Comparison of ENCODE assay signal across 10 mouse cellular contexts in genomic region chr4:141552484-141552883, GRCm38 (mm10). TPM values are rescaled to one million over a fixed set of nuclear protein-coding genes. Genes with fewer than 3 reads are reported as not detected.
A peak's percentile ranks its signal among the peaks of the same experiment; 100 is the strongest.
DNase-seq lines count a peak whose midpoint lies in the region; ATAC-seq and TF ChIP-seq lines count a peak whose summit lies in the region.
"Had no signal": no experiment of that assay in that cellular context is flagged by ENCODE, and none has a peak within 500 bp of the region (broad histone marks: within the 10 kb centered on the region; RNA-seq: fewer than 3 reads in every experiment).

No protein-coding gene starts in this region.

- WGBS in heart, embryonic 12.5 days = 24% methylated on average over 2 of the region's 2 CpGs
- WGBS in liver, postnatal 0 days (ENCODE audit: insufficient replicate concordance) = 13% methylated on average over 2 of the region's 2 CpGs
- WGBS in cerebellum, adult 2 months = 58% methylated on average over 2 of the region's 2 CpGs

- DNase-seq in heart, postnatal 36 days = no peak
- peak; percentile 87 for DNase-seq in ES-CJ7 (ENCODE audit: low read depth, low spot score)
- DNase-seq in forelimb bud, embryonic 11.5 days (ENCODE audit: low read depth, low spot score) = peak; percentile 74
- DNase-seq in liver, postnatal 0 days = no peak
- DNase-seq in cerebellum, adult 18-20 months = no peak
- DNase-seq in cerebellum, adult 2 months = no peak
- DNase-seq in urinary bladder, postnatal 36 days (ENCODE audit: low spot score in 2 of 2) = no peak
- DNase-seq: heart, postnatal 14 days; lung, embryonic 14.5 days had no signal

- H3K27me3 ChIP-seq in heart, embryonic 12.5 days (replicated peaks) = no peaks in the 10 kb centered on the region
- H3K27me3 ChIP-seq in liver, postnatal 0 days (ENCODE audit: insufficient read depth, low read length) = no peaks in the 10 kb centered on the region
- no peaks in the 10 kb centered on the region for H3K27me3 ChIP-seq in cerebellum, adult 2 months (ENCODE audit: control insufficient read depth, insufficient read depth, low read length)

- peak; percentile 55; the same call in 1 of the 2 replicates for ATAC-seq in heart, embryonic 12.5 days (ENCODE audit: insufficient number of reproducible peaks, low FRiP score)
- peak; percentile 73 for ATAC-seq in liver, postnatal 0 days

- H3K4me2 ChIP-seq in heart, embryonic 12.5 days = no peak overlapping the region
- no peak overlapping the region for H3K4me2 ChIP-seq in liver, postnatal 0 days (ENCODE audit: low read depth, low read length)
- H3K4me2 ChIP-seq: lung, embryonic 14.5 days had no signal

- TF ChIP-seq CTCF in liver, postnatal 0 days (IDR thresholded peaks at IDR 0.05; ENCODE audit: low read depth) = no peak
- no peak for TF ChIP-seq CTCF in cerebellum, adult 2 months (IDR thresholded peaks at IDR 0.05; ENCODE audit: borderline replicate concordance, insufficient read depth, low read depth, low read length)

- peaks cover 7% of the 10 kb centered on the region; the same call in 1 of the 2 replicates for H3K4me1 ChIP-seq in heart, embryonic 12.5 days (replicated peaks)
- H3K4me1 ChIP-seq in liver, postnatal 0 days (ENCODE audit: insufficient read depth) = peaks cover 12% of the 10 kb centered on the region
- H3K4me1 ChIP-seq in cerebellum, adult 2 months (ENCODE audit: control insufficient read depth, insufficient read depth, low read length) = no peaks in the 10 kb centered on the region

- intact Hi-C loops in heart, postnatal 36 days (cut with DNase I) = no loop called here

- no peaks in the 10 kb centered on the region for H3K9me3 ChIP-seq in heart, embryonic 12.5 days (replicated peaks)
- no peaks in the 10 kb centered on the region for H3K9me3 ChIP-seq in liver, postnatal 0 days (ENCODE audit: low read length)

- H3K27ac ChIP-seq in heart, embryonic 12.5 days (ENCODE audit: poor library complexity, severe bottlenecking) = no peak overlapping the region
- H3K27ac ChIP-seq in liver, postnatal 0 days (ENCODE audit: low read depth) = no peak overlapping the region; the same call in 1 of the 2 replicates
- H3K27ac ChIP-seq in cerebellum, adult 2 months (ENCODE audit: insufficient read depth, low read length) = no peak overlapping the region

- no peaks in the 10 kb centered on the region for H3K36me3 ChIP-seq in heart, embryonic 12.5 days
- no peaks in the 10 kb centered on the region for H3K36me3 ChIP-seq in liver, postnatal 0 days (replicated peaks; ENCODE audit: insufficient read depth, low read length)

- H3K9ac ChIP-seq in heart, embryonic 12.5 days = no peak overlapping the region; the same call in 1 of the 2 replicates
- no peak overlapping the region for H3K9ac ChIP-seq in liver, postnatal 0 days (replicated peaks)
- H3K9ac ChIP-seq: lung, embryonic 14.5 days had no signal

- TF ChIP-seq POLR2A in cerebellum, adult 2 months (IDR thresholded peaks at IDR 0.05; ENCODE audit: borderline replicate concordance, insufficient read depth, low read length) = no peak

- TF ChIP-seq EP300 in liver, postnatal 0 days (IDR thresholded peaks at IDR 0.05; ENCODE audit: low read depth) = no peak

- H3K4me3 ChIP-seq in heart, embryonic 12.5 days = no peak overlapping the region
- H3K4me3 ChIP-seq in liver, postnatal 0 days (ENCODE audit: low read depth, low read length) = no peak overlapping the region
- H3K4me3 ChIP-seq in cerebellum, adult 2 months (replicated peaks; ENCODE audit: insufficient read depth, low read depth, low read length) = no peak overlapping the region

RNA-seq across cellular contexts. Expression of gene Spen, which starts 14.1 kb away (rescaled TPM):
- 9.0 and 9.1 TPM in 2 replicates for polyA plus RNA-seq in heart, embryonic 12.5 days (2016; fragmentation: Nextera tagmentation; extraction: Ambion mirVana)
- 10 to 100 TPM; 31.1 to 32.4 TPM for total RNA-seq in heart, postnatal 36 days (2021)
- polyA plus RNA-seq in liver, postnatal 0 days (2015; fragmentation: Nextera tagmentation; extraction: Ambion mirVana) = 2.3 and 3.0 TPM in 2 replicates
- 16.6 and 18.6 TPM in 2 replicates for polyA plus RNA-seq in cerebellum, adult 2 months (2012; rRNA removed)

RNA-seq across cellular contexts. Expression of gene Fblim1, which starts 53.4 kb away (rescaled TPM):
- 70.1 and 70.6 TPM in 2 replicates for polyA plus RNA-seq in heart, embryonic 12.5 days (2016; fragmentation: Nextera tagmentation; extraction: Ambion mirVana)
- total RNA-seq in heart, postnatal 36 days (2021) = 100 to 1,000 TPM; 231 to 294 TPM
- polyA plus RNA-seq in liver, postnatal 0 days (2015; fragmentation: Nextera tagmentation; extraction: Ambion mirVana) = 1.5 and 1.8 TPM in 2 replicates
- 2.3 and 2.6 TPM in 2 replicates for polyA plus RNA-seq in cerebellum, adult 2 months (2012; rRNA removed)

Comparison
In these comparisons a context has a peak if more than half of its experiments do, and no peak if none do; other contexts are left out.
1. DNase-seq: peak in ES-CJ7 (single experiment) and forelimb bud, embryonic 11.5 days (single experiment); none in heart, postnatal 36 days (0 of 2), liver, postnatal 0 days (single experiment), cerebellum, adult 18-20 months (0 of 2), cerebellum, adult 2 months (0 of 2) and urinary bladder, postnatal 36 days (0 of 2).
2. RNA of gene Fblim1, which starts 53.4 kb away (polyA plus RNA-seq): 70.1 to 70.6 TPM in heart, embryonic 12.5 days; 2.3 to 2.6 TPM in cerebellum, adult 2 months and 1.5 to 1.8 TPM in liver, postnatal 0 days; every median in the first group is over 10 times any median in the second.